Mouse (Mus musculus): ENCODE results near the gene Gm20388.

DNA sequence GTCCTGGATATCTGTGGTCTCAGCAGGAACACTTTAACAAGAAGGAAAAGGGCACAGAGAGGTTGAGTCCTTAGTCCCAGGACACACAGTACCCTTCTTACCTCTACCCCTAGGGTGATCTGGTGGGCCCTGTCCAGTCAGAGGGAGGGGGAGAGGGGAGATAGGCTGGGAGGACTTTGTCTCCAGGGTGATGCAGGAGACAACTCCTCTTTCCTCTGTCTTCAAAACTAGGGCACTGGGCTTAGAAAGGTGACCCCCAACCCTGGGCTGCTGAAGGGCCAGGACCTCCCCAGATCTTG lies 316.9 kb downstream of the Gm20388 start:
- TF ChIP-seq POLR2A (IDR thresholded peaks at IDR 0.05; ENCODE audit: borderline replicate concordance, insufficient read depth, low read length) (no peak), CTCF (IDR thresholded peaks at IDR 0.05; ENCODE audit: borderline replicate concordance, insufficient read depth, low read depth, low read length) (no peak)
